ENCODE assay signal across 15 mouse cellular contexts in genomic region chr19:40442377-40442776, GRCm38 (mm10).
A peak's percentile ranks its signal among the peaks of the same experiment; 100 is the strongest.
DNase-seq lines count a peak whose midpoint lies in the region; ATAC-seq and TF ChIP-seq lines count a peak whose summit lies in the region.
"Had no signal": no experiment of that assay in that cellular context is flagged by ENCODE, and none has a peak within 500 bp of the region (broad histone marks: within the 10 kb centered on the region; RNA-seq: fewer than 3 reads in every experiment).

No protein-coding gene starts in this region.

- no peaks in the 10 kb centered on the region for H3K9me3 ChIP-seq in intestine, embryonic 15.5 days
- H3K9me3 ChIP-seq in intestine, postnatal 0 days (ENCODE audit: control insufficient read depth), result no peaks in the 10 kb centered on the region
- H3K9me3 ChIP-seq in liver, embryonic 16.5 days (replicated peaks; ENCODE audit: control insufficient read depth, low read length), result no peaks in the 10 kb centered on the region
- no peaks in the 10 kb centered on the region for H3K9me3 ChIP-seq in forebrain, embryonic 10.5 days
- H3K9me3 ChIP-seq: embryonic facial prominence, embryonic 15.5 days; megakaryocyte, embryonic 14.5 days had no signal

- peaks cover 5% of the 10 kb centered on the region; the same call in 1 of the 2 replicates for H3K4me1 ChIP-seq in intestine, embryonic 15.5 days (replicated peaks)
- H3K4me1 ChIP-seq in intestine, postnatal 0 days (replicated peaks; ENCODE audit: control insufficient read depth, insufficient read depth, low read length), result no peaks in the 10 kb centered on the region
- H3K4me1 ChIP-seq in embryonic fibroblast, embryonic 13.5 days (ENCODE audit: control insufficient read depth, insufficient read depth, low read length), result peaks cover 12% of the 10 kb centered on the region
- peaks cover 15% of the 10 kb centered on the region for H3K4me1 ChIP-seq in liver, embryonic 16.5 days (ENCODE audit: control insufficient read depth, low read depth, low read length)
- peaks cover 6% of the 10 kb centered on the region; the same call in 1 of the 2 replicates for H3K4me1 ChIP-seq in forebrain, embryonic 10.5 days
- H3K4me1 ChIP-seq: embryonic facial prominence, embryonic 15.5 days had no signal

- TF ChIP-seq POLR2A in embryonic fibroblast, embryonic 13.5 days (IDR thresholded peaks at IDR 0.05; ENCODE audit: low read depth, low read length), result no peak

- DNase-seq in c-Kit-negative CD71-positive TER-119-positive erythroid progenitor cells, embryonic 14.5 days (ENCODE audit: low read depth, low spot score), result peak; percentile 21
- no peak for DNase-seq in forebrain, embryonic 10.5 days (ENCODE audit: extremely low spot score, low spot score)
- DNase-seq in gastrocnemius, postnatal 25 days, result no peak
- DNase-seq: adrenal gland, postnatal 25 days; cerebellum, adult 11 months; gastrocnemius, adult 2 months; layer of hippocampus, postnatal 36 days had no signal

- no peak overlapping the region for H3K4me2 ChIP-seq in intestine, embryonic 15.5 days (replicated peaks)
- no peak overlapping the region for H3K4me2 ChIP-seq in intestine, postnatal 0 days (replicated peaks; ENCODE audit: low read depth)
- H3K4me2 ChIP-seq in liver, embryonic 16.5 days (ENCODE audit: low read depth, low read length), result no peak overlapping the region
- H3K4me2 ChIP-seq: embryonic facial prominence, embryonic 15.5 days had no signal

- no peak overlapping the region for H3K27ac ChIP-seq in intestine, embryonic 15.5 days
- no peak overlapping the region for H3K27ac ChIP-seq in intestine, postnatal 0 days (ENCODE audit: low read depth, low read length)
- peak overlapping the region; percentile 19; the same call in 1 of the 2 replicates for H3K27ac ChIP-seq in embryonic fibroblast, embryonic 13.5 days (ENCODE audit: insufficient read depth, low read length)
- H3K27ac ChIP-seq in liver, embryonic 16.5 days (ENCODE audit: low read length), result 0 out of 2 replicates have a peak overlapping the region, but pooled peaks have one; percentile 30
- H3K27ac ChIP-seq in forebrain, embryonic 10.5 days, result no peak overlapping the region
- H3K27ac ChIP-seq: embryonic facial prominence, embryonic 15.5 days; gastrocnemius, adult 2 months; hindbrain, postnatal 0 days had no signal

- 0 out of 2 replicates have a peak, but pooled peaks have one; percentile 39 for ATAC-seq in intestine, embryonic 15.5 days
- no peak for ATAC-seq in intestine, postnatal 0 days
- peak; percentile 81 for ATAC-seq in liver, embryonic 16.5 days (ENCODE audit: low read depth)
- ATAC-seq: forebrain, embryonic 14.5 days; hindbrain, postnatal 0 days had no signal

- no peaks in the 10 kb centered on the region for H3K27me3 ChIP-seq in intestine, embryonic 15.5 days (replicated peaks)
- no peaks in the 10 kb centered on the region for H3K27me3 ChIP-seq in intestine, postnatal 0 days (replicated peaks; ENCODE audit: control insufficient read depth, insufficient read depth, low read length)
- H3K27me3 ChIP-seq in liver, embryonic 16.5 days (ENCODE audit: control insufficient read depth, insufficient read depth, low read depth, low read length), result no peaks in the 10 kb centered on the region
- H3K27me3 ChIP-seq in forebrain, embryonic 10.5 days (ENCODE audit: poor library complexity, severe bottlenecking), result no peaks in the 10 kb centered on the region
- H3K27me3 ChIP-seq: embryonic facial prominence, embryonic 15.5 days had no signal

- H3K4me3 ChIP-seq in intestine, embryonic 15.5 days (replicated peaks), result no peak overlapping the region
- no peak overlapping the region for H3K4me3 ChIP-seq in intestine, postnatal 0 days (ENCODE audit: low read depth, low read length)
- H3K4me3 ChIP-seq in embryonic fibroblast, embryonic 13.5 days (ENCODE audit: insufficient read depth, low read length), result no peak overlapping the region
- no peak overlapping the region for H3K4me3 ChIP-seq in liver, embryonic 16.5 days (ENCODE audit: low read depth, low read length)
- H3K4me3 ChIP-seq in forebrain, embryonic 10.5 days, result no peak overlapping the region
- H3K4me3 ChIP-seq: embryonic facial prominence, embryonic 15.5 days; gastrocnemius, adult 2 months; megakaryocyte, embryonic 14.5 days had no signal

- H3K9ac ChIP-seq in intestine, embryonic 15.5 days, result no peak overlapping the region
- no peak overlapping the region for H3K9ac ChIP-seq in intestine, postnatal 0 days (ENCODE audit: low read depth, low read length)
- no peak overlapping the region for H3K9ac ChIP-seq in liver, embryonic 16.5 days (ENCODE audit: low read depth, low read length)
- H3K9ac ChIP-seq: embryonic facial prominence, embryonic 15.5 days had no signal

- H3K36me3 ChIP-seq in intestine, embryonic 15.5 days, result no peaks in the 10 kb centered on the region
- H3K36me3 ChIP-seq in intestine, postnatal 0 days (ENCODE audit: control insufficient read depth, insufficient read depth), result no peaks in the 10 kb centered on the region; the same call in 1 of the 2 replicates
- no peaks in the 10 kb centered on the region for H3K36me3 ChIP-seq in liver, embryonic 16.5 days (ENCODE audit: control insufficient read depth, insufficient read depth)
- no peaks in the 10 kb centered on the region for H3K36me3 ChIP-seq in forebrain, embryonic 10.5 days (replicated peaks)

- no peak for TF ChIP-seq CTCF in intestine, postnatal 0 days (IDR thresholded peaks at IDR 0.05; ENCODE audit: low read depth)
- no peak for TF ChIP-seq CTCF in embryonic fibroblast, embryonic 13.5 days (IDR thresholded peaks at IDR 0.05; ENCODE audit: borderline replicate concordance, insufficient read depth, low read length)

- 62% methylated on average over 3 of the region's 3 CpGs for WGBS in intestine, embryonic 15.5 days
- WGBS in intestine, postnatal 0 days, result 50% methylated on average over 3 of the region's 3 CpGs
- WGBS in liver, embryonic 16.5 days (ENCODE audit: insufficient replicate concordance), result 23% methylated on average over 3 of the region's 3 CpGs
- 90% methylated on average over 3 of the region's 3 CpGs for WGBS in forebrain, embryonic 10.5 days

Comparison
In these comparisons a context has a peak if more than half of its experiments do, and no peak if none do; other contexts are left out.
1. H3K27ac ChIP-seq: peak in embryonic fibroblast, embryonic 13.5 days (single experiment) and liver, embryonic 16.5 days (single experiment); none in intestine, embryonic 15.5 days (single experiment), intestine, postnatal 0 days (single experiment) and forebrain, embryonic 10.5 days (single experiment).